Mouse (Mus musculus) megakaryocyte progenitor cell, adult 5-6 weeks (primary cell): ENCODE results near the gene Mllt10. TPM values are rescaled to one million over a fixed set of nuclear protein-coding genes. Genes with fewer than 3 reads are reported as not detected.

Experiments used
- ATAC-seq: replicated peaks from 2 replicates; pipeline ENCODE4 v1.8.0; 2016; ENCODE audit warnings: mild to moderate bottlenecking, moderate TSS enrichment, inconsistent platforms; ENCODE audit not compliant: poor library complexity
- total RNA-seq, 2 experiments: library from RNA; stranded (forward) in 1 of 2; stranded (reverse) in 1 of 2; fragments of 157-497, 149-512 nt in 1 of 2; fragments of 200-1000 nt in 1 of 2; gene quantifications; 2 replicates each; pipeline versions ENCODE4 v1.2.3 to v1.2.4; 2015 to 2017

Mllt10 gene
- total RNA-seq, 2 experiments from 2014 or later, result 41.4 to 96.1 TPM

DNA sequence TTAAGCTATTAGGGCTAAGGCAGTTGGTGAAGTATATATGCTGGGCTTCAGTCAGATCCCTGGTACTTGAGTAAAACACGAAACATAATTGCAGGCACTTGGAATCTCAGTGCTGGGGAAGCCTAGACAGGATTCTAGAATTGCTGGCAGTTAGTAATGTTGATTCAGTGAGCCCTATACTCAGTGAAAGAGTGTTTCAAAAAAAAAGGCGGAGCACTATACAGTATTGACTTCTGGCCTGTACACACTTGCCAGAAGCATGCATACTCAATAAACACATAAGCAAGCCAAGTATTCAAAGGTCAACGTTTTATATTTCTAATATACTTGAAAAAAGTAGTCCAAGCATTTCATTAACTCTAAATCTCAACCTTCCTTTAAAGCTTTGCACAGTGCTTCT, 126.6 kb downstream of the Mllt10 start:
- no peak for ATAC-seq

DNA sequence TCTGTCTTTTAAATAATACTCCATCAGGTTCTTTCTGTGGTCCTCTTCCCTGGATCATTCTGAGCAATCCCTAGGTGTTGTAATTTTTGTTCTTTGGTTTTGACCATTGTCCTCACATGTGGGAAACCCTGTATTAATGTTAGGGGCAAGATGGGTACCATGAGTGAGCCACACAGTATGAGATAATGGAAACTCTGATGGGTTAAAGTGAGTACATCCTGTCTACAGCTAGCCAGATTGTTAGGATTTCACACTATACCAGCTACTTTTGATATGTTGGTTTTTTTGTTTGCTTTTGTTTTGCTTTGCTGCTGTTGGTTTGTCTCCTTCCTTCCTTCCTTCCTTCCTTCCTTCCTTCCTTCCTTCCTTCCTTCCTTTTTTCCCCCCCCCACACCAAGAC, 128.0 kb downstream of the Mllt10 start:
- no peak for ATAC-seq

DNA sequence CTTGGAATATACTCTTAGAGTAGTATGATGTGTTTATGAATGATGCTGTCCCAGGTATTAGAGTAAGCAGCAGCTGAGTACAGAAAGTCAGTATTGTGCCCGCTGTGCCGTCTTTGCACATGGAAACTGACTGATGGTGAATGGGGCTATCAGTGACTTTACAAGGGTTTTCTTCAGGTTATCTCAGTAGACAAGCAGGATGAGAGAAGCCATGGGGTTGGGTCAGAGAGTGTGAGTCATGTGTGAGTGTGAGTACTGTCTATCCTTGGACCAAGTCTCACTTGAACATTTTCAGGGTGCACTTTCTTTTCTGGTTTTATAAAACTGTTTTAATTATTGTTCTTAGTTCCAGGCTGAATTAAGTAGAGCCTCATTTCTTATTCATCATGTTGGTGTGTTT, 133.3 kb downstream of the Mllt10 start:
- no peak for ATAC-seq

DNA sequence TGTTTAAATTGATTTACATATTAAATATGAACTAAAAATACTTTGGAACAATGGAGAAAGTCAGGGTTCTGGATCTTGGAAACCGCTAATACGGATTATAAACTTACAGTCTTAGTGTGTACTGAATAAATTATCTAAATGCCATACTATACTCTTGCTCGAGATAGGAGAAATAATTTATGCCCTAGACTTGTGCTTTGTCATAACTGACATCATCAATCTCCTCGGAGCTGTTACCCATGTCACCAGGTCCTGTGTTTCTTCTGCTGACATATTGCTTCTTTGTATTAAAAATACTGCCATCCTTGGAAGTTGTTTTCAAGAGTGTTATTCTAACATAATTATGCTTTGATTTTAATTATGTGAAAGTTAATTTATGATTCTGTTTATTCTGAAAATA, 140.2 kb downstream of the Mllt10 start:
- ATAC-seq, result 0 out of 2 replicates have a peak, but pooled peaks have one; percentile 34

DNA sequence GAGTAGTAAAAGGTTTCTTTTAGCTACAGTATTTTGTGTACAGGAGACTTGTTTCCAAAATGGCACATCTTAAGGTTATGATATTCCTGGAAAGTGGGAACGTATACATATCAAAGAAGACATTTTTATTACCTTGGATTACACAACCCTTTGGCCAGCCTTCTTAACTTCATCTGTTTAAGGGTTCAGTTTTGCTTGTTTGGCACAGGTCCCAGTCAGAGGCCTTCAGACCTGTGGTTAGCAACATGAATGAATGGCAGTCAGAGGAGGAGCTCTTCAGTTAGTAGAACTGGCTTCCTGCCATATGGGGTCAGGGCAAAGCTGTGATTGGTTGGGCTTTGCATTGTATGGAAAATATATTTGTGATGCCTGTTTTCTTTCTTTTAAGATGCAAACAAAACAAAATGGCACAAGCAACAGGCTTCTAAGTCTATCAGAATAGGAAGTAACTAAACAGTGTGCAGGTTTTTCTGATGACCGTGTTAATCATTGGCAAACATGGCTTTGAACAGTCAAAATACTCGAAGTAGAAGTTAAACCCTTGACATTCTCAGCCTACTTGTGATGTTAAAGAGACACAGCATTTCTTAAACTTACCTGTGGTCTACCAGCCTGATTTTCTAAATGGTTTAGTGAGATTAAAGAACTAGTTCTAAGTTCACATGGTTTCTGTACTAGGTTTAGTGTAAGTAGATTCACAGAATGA, 140.8 kb downstream of the Mllt10 start:
- ATAC-seq, result peak; percentile 76

DNA sequence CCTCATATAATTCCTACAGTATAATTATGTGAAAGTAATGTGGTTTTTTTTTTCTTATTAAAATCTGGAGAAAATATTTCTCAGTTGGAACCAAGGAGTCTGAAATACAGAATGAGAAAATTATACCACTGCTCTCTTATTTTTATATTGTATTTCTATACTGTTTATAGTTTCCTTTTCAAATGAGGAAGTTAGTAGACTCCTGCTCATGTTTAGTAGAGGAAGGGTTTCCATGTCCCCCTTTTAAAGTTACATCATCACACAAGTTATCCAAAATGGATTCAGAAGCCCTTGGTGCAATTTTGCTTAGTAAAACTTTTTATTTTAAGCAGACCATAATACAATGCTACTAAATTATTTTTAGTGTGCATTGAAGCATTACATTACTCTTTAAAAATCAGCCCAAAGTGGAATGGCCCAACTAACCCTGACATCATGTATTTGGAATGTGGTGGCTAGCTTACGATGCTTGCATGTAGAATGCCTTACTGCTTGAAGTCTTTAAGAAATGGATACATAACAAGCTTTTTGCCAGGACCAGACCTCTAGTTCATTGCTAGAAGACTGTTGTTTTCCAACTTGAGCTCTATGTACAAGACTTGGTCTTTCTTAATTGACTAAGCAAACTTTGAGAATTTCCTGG, 146.9 kb downstream of the Mllt10 start:
- peak; percentile 49; the same call in 1 of the 2 replicates for ATAC-seq

DNA sequence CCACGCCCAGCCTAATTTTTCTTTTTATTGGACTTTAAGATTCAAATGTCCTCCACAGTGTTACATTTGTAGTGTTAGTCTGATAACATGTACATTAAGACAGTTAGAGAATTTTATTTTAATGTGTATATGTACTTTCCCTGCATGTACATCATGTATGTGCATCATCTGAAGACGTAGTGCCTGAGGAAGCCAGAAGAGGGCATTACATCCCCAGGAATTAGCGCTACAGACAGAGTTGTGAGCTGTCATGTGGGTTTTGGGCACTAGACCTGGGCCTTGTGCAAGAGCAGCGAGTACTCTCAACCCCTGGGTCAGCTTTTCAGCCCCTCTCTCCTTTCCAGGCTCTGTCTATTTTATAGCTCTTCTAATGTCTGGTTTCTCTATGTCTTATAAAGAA, 147.9 kb downstream of the Mllt10 start:
- ATAC-seq, result peak; percentile 27; the same call in 1 of the 2 replicates

DNA sequence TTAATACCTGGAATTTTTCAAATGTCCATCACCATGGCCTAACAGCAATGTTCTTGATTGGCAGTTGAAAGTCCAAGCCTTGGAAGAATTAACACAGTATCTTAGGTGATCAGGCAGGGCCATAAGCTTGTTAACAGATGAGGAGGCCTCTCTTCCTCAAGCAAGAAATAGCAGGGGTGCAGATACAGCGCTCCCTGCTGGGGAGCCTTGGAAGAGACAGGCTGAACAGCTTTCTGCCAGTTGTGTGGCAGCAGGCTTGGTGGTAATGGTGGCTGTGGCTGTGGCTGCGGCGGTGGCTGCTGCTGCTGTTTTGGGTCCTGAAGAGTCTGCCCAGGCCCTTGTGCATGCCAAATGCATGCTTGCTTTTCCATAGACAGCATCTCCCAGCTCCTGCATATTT, 150.1 kb downstream of the Mllt10 start:
- peak; percentile 93 for ATAC-seq

DNA sequence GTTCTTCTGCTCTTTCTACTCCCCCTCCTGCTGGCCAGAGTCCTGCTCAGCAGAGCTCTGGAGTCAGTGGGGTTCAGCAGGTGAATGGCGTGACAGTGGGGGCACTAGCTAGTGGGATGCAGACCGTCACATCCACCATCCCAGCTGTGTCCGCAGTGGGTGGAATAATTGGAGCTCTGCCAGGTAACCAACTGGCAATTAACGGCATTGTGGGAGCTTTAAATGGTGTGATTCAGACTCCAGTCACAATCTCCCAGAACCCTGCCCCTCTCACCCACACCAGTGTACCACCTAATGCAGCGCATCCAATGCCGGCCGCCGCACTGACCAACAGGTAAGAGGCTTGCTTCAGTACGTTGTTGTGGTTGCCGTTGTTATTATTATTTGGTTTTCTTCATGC, 151.8 kb downstream of the Mllt10 start:
- ATAC-seq, result no peak

DNA sequence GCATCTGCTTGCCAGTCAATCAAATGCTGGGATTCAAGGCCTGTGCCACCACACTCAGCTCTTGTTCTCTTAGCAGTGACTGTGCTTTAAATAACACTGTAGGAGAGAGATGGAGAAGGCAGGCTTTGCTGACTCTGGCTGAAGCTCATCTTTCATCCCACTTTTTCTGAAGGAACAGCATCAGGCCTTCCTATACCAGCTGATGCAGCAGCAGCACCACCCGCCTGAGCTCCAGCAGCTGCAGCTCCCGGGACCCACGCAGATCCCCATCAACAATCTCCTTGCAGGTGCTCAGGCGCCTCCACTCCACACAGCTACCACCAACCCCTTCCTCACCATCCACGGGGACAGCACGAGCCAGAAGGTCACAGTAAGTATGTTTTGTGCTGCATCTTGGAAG, 153.5 kb downstream of the Mllt10 start:
- no peak for ATAC-seq

DNA sequence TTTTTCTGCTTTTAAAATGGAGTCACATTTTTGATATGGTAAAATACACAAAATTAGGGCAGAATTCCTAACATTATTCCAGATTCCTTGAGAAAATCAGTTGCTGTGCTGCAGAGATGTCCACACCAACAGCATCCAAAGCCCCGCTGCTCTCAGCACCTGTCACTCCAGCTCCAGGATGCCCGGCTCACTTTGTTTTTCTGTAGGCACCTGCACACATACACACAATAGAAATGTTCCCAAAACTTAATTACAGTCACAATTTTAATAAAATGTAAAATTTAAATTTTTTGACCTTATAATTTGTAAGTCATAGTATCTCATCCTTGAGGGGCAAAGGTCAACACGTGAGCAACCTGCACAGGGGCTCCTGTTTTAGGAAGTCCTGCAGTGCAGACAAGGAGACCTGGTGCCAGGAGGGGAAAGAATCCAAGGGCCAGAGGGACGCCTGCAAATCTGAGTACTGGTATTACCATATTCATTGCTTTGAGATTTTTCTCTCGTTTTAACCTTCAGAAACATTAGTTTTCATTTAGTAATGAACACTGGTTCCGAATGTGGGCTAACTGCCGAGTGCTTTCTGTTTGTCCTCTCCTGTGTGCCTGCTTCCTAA, 154.3 kb downstream of the Mllt10 start:
- no peak for ATAC-seq

DNA sequence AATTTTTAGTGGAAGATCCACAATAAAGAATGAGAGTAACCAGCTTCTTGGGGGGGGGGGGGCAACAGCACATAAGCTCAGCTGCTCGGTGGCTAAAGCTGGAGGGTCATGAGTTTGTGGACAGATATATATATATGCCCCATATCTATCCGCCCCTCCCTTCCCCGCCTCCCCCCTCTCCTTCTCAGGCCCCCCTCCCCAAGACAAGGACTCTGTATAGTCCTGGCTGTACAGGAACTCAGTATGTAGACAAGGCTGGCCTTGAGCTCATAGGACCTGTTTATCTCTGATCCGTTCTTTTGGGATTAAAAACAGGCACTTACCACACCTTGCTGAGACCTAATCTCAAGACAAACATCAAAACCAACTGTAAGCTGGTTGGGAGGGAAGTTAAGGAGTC, 154.9 kb downstream of the Mllt10 start:
- ATAC-seq, result no peak

DNA sequence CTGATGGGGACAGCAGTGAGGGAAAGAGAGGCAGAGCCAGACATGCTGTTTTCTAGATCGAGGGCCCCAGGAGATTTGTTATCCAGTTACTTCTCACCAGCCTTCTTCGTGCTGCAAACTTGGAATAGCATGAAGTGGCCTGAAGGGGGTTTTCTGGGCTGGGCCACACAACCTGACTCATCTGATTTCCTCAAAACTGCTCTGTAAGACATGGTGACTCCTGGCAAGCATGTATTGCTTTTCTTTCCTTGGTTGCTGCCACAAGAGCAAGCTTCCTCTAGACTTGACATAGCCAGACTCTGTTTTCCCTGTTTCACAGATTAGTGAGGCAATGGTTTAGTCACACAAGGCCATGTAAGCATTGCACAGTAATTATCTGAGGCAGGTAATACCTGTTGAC, 159.0 kb downstream of the Mllt10 start:
- ATAC-seq, result no peak

DNA sequence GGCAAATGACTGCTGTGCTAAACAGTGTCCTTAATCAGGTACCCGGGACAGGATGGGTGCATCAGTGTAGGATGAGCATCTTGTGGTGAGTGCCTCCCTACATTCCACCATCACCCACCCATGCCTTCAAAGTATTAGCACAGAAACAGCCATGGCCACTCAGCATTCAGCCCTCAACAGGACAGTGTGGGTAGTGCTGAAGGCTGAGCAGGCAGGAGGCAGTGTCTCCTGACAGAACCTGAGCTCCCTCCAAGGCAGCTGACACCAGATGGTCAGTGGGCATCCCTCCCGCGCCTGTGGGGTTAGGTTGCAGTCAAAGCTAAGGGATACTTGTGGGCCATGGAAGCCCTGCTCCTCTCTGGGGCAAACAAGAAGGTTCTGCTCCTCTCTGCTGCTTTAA, 162.8 kb downstream of the Mllt10 start:
- no peak; the same call in 1 of the 2 replicates for ATAC-seq

DNA sequence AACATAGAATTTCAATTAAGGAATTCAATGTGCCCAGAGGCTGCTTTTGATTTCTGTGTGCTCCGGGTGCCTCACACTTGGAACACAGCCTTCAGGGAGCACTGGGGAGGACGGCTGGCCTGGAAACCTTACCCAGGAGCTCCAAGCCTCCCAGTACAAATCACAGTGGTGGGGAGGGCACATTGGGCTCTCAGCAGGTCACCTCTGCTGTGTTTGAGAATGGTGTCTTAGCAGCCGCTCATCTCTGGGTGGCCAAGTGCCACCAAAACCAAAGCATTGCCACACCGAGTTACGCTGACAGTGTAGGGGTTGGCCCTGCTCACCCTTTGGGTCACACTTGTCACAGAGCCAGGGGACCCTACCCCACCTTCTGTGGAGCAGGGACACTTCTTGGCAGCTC, 163.5 kb downstream of the Mllt10 start:
- no peak for ATAC-seq

DNA sequence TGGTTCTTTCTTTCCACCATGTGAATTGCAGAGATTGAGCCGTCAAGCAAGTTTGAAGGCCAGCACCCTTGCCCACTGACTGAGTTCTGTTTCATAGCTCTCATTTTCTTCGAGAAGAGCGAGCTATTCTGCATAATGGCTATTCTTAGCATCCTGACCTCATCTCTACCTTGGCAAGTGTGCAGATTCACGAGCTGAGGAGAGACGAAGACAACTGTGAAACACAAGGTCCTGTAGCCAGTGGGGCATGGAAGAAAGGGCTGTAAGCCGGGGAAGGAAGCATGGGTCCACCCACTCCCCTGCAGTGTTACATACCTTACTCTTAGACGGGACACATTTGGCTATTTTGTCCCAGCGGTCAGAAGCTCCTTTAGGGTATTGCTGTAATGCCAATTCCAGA, 164.1 kb downstream of the Mllt10 start:
- ATAC-seq, result no peak

DNA sequence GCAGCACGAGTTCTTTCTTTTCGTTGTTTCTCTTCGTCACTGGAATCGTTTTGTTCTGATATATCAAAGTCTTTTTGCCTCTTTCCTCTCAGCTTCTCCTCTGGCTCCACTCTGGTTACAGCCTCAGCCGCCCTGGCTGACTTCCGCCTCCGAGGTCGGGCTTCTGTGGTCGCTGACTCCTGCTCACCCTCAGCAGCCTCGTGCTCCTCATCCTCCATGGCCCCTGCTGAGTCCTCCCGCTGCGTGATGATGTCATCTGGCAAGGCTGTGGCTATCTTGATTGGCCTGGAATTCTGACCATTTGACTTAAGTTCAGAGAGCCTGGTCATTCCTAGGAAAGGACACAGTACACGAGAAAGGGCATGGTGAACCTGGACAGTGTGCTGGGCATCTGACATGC, 164.5 kb downstream of the Mllt10 start:
- no peak for ATAC-seq

DNA sequence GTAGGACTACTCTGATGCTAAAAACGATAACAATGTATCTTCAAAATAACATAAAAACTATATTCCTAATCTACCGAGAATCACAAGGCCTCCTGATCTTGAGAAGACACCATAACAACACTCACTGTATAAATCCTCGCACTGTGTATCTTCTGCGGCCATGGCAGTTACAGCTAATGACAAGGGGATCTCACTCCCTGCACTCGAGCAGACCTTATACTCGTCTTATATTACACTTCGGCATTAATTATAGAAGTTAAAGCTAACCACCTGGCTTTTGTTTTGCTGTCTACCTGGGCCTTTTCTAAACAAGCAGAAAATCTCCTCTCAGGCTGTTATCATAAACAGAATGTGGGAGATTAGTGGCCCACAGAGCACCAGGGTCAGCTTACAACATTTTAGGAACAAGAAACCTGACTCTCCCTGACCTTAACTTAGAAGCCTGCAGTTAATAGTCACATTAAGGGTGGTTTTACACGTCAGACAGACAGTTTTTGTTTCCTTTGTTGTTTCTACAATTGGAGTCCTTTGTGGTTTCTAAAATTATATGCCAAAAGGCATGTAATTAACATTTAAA, 173.5 kb downstream of the Mllt10 start:
- ATAC-seq, result no peak

DNA sequence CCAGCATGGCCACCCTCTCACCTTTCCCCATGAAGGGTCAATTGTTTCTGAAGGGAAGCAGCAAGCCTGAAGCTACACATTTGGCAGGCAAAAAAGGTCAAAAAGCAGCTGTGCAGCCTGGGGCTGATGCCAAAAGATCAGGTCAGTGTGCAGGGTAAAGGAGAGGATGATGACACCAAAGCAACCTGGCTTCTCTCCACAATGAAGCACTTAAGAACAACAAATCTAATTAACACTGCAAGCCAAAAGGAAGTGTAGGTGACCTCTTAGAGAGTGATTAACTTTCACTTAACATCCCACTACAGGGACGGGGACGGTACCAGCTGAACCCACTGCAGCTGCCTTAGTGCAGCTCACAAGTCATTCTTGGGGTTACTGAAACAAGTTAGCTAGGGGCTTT, 174.2 kb downstream of the Mllt10 start:
- no peak for ATAC-seq

DNA sequence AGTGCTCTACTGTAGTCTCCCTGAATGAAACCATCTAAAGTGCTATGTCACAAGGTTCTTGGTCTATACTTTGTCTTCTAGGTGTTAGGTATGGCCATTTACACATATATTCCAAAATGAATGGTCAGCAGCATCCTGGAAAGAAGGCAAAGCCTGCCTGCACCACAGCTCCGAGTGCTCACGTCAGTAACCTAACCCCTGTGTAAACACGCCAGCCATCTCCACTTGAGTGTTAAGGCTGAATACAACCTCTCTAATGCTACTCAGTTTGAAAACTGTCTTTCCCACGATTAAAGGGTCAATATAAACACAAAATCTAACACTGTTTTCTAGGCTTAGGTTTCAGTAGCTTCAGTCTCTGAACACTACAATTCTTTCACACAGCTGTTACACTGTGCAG, 176.1 kb downstream of the Mllt10 start:
- no peak for ATAC-seq

DNA sequence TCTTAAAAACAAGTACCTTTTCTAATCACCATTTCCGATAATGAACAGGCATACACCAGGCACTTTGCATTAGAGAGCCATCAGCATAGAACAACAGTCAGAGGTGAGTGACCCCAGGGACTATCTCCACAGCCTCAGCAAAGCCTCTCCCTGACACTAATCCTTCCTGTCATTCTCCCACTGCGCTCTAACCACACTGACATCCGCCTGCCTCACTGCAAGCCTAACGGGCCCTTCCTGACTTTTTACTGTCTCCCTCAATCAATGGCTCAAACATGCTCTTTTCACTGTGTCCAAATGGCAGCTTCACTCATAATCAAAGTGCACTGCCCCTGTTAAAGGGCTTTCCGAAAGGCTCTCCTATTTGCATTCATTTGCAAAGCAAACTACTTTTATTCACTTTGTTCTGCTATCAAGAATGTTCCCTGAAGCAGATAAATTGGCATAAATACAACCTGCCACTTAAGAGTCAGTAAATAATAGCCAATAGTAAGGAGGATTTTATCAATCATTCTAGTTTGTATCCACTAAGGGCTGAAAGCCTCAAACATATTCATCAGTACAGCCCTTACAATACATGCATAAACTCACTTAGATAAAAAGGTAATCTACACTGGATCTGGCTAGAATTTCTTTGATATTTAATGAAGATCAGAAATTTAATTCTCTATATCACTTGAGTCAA, 178.0 kb downstream of the Mllt10 start:
- no peak for ATAC-seq
